Mouse (Mus musculus) kidney, adult 2 months (tissue): ENCODE results near the gene Sorcs2. TPM values are rescaled to one million over a fixed set of nuclear protein-coding genes. Genes with fewer than 3 reads are reported as not detected.

Source experiments
- DNase-seq: peaks from one replicate; pipeline ENCODE4 v3.0.0; 2021
- H3K27ac ChIP-seq: fragments of 200-500 bp; 2 replicates; pipeline ENCODE4 v1.5.1; 2012; ENCODE audit warnings: low read depth, low read length, control low read depth, inconsistent platforms; ENCODE audit not compliant: insufficient read depth
- H3K27me3 ChIP-seq: fragments of 200-500 bp; replicated peaks from 2 replicates; pipeline ENCODE4 v1.6.1; 2012; ENCODE audit warnings: mild to moderate bottlenecking, moderate library complexity, low read length, inconsistent platforms; ENCODE audit not compliant: control insufficient read depth, insufficient read depth
- H3K36me3 ChIP-seq: fragments of 200-500 bp; 2 replicates; pipeline ENCODE4 v1.6.1; 2012; ENCODE audit warnings: mild to moderate bottlenecking, moderate library complexity, low read length, inconsistent platforms; ENCODE audit not compliant: control insufficient read depth, insufficient read depth
- H3K4me1 ChIP-seq: fragments of 200-500 bp; 2 replicates; pipeline ENCODE4 v1.6.1; 2011; ENCODE audit warnings: low read length; ENCODE audit not compliant: control insufficient read depth, insufficient read depth
- H3K4me3 ChIP-seq: fragments of 200-500 bp; 2 replicates; pipeline ENCODE4 v1.5.1; 2011; ENCODE audit warnings: mild to moderate bottlenecking, low read depth, low read length, control low read depth; ENCODE audit not compliant: insufficient read depth
- CTCF ChIP-seq: fragments of 200-500 bp; conservative IDR thresholded peaks from 2 replicates; pipeline ENCODE4 v1.5.1; 2011; ENCODE audit warnings: low read depth, mild to moderate bottlenecking, control low read depth, low read length, moderate library complexity, mixed read lengths; ENCODE audit not compliant: insufficient read depth, insufficient read length
- POLR2A ChIP-seq: fragments of 200-500 bp; IDR thresholded peaks from one replicate; pipeline ENCODE4 v1.6.1; 2011; ENCODE audit warnings: low read depth, low read length, control low read depth
- WGBS: fragments of 180-500 bp; shearing (Covaris S2); methylation state at CpG from one replicate; pipeline ENCODE4 v1.1.7; 2018; 5-methylcytosine and 5-hydroxymethylcytosine counted together
- polyA plus RNA-seq: library from polyadenylated mRNA; depleted of rRNA; stranded (reverse); fragments of >200 nt; gene quantifications from 2 replicates; pipeline ENCODE4 v1.2.3, GENCODE M21; 2012

Gene Sorcs2
- polyA plus RNA-seq, 1 experiment, result 1.9 TPM

DNA sequence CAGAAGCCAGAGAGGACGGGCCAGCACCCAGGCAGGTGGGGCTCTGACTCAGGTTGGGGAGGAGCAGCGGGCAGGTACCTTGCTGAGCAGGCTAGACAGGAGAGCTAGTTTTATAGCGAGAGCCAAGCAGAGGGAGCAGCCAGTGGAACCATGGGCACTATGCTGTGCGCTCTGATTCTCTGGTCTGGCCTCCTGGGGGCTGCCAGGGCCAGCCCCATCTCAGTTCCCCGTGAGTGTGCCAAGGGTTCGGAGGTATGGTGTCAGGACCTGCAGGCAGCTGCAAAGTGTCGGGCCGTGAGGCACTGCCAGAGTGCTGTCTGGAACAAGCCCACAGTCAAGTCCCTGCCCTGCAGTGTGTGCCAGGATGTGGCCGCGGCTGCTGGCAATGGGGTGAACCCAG, 194.0 kb downstream of the Sorcs2 start, which contains the start of gene Psapl1:
Psapl1 (plus strand) TSS at position 106 of the 400 bp plus-strand sequence.
- Histone ChIP-seq H3K4me3 (no peak within 1 kb of the TSS), H3K36me3 (no peaks in the 10 kb centered on the region), H3K27me3 (no peaks in the 10 kb centered on the region), H3K27ac (no peak within 1 kb of the TSS), H3K4me1 (no peaks in the 10 kb centered on the region)
- no peak for TF ChIP-seq CTCF
- no peak for TF ChIP-seq POLR2A
- WGBS, result 78% methylated on average over 10 of the region's 10 CpGs
- DNase-seq, result no peak

- 88% methylated on average over 5 of the region's 5 CpGs for WGBS
- Histone ChIP-seq H3K4me3 (no peak overlapping the region), H3K36me3 (no peaks in the 10 kb centered on the region), H3K4me1 (no peaks in the 10 kb centered on the region), H3K27ac (no peak overlapping the region), H3K27me3 (no peaks in the 10 kb centered on the region)
- DNase-seq, result no peak
- no peak for TF ChIP-seq CTCF
- TF ChIP-seq POLR2A, result no peak
These were observed 194.5 kb downstream of the Sorcs2 start for GRCm38 (mm10) chr5:36203421-36203820.

- no peak for TF ChIP-seq CTCF
- no peak for TF ChIP-seq POLR2A
- no peak overlapping the region for H3K27ac ChIP-seq
- WGBS, result 90% methylated on average over 5 of the region's 5 CpGs
- no peaks in the 10 kb centered on the region for H3K4me1 ChIP-seq
- no peak for DNase-seq
- H3K27me3 ChIP-seq, result no peaks in the 10 kb centered on the region
- H3K36me3 ChIP-seq, result no peaks in the 10 kb centered on the region
- no peak overlapping the region for H3K4me3 ChIP-seq
These were observed 195.2 kb downstream of the Sorcs2 start for GRCm38 (mm10) chr5:36202781-36203180.

DNA sequence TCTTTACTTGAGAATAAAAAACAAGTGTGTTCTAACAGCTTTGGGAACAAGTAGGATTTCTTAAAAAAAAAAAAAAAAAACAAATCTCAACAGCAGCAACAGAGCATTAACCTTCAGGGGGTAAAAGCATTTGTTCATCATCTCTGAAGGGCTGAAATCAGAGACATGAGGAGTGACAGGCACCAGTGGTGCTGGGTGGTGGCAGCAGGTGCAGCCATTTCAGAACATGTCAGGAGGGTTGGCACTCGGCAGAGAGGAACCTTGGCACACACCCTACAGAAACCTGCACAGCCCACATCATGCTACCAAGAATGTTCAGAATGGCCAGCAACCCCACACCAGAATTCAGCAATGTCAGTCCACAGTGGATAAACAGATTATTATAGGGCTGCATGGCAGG, 198.4 kb downstream of the Sorcs2 start:
- no peak for TF ChIP-seq POLR2A
- no peak for TF ChIP-seq CTCF
- no peak overlapping the region for H3K27ac ChIP-seq
- 72% methylated on average over 1 of the region's 1 CpGs for WGBS
- no peaks in the 10 kb centered on the region for H3K4me1 ChIP-seq
- no peak for DNase-seq
- no peaks in the 10 kb centered on the region for H3K36me3 ChIP-seq
- no peak overlapping the region for H3K4me3 ChIP-seq
- no peaks in the 10 kb centered on the region for H3K27me3 ChIP-seq

DNA sequence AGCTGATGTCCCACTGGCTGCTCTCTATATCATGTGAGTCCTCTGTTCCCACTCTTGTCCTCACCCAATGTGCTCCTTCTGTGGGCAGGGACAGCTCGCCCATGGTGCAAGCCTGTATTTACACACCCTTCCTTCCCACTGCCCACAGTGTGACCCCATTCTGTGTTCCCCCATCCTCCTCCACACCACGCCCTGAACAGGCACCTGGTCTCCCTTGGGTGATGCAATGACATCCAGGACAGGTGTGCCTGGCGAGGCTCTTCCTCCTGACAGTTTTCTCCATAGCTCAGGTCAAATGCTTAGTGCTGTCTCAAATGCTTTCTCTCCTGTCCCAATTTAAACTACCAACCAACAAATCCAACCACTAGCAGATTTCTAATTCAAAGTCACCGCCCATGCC, 202.5 kb downstream of the Sorcs2 start:
- H3K36me3 ChIP-seq, result no peaks in the 10 kb centered on the region
- 86% methylated on average over 4 of the region's 4 CpGs for WGBS
- DNase-seq, result no peak
- H3K4me3 ChIP-seq, result no peak overlapping the region
- no peaks in the 10 kb centered on the region for H3K27me3 ChIP-seq
- no peak overlapping the region for H3K27ac ChIP-seq
- no peaks in the 10 kb centered on the region for H3K4me1 ChIP-seq
- TF ChIP-seq CTCF (no peak), POLR2A (no peak)

- H3K27me3 ChIP-seq, result no peaks in the 10 kb centered on the region
- no peak for DNase-seq
- no peak overlapping the region for H3K27ac ChIP-seq
- TF ChIP-seq CTCF, result no peak
- H3K36me3 ChIP-seq, result no peaks in the 10 kb centered on the region
- no peaks in the 10 kb centered on the region for H3K4me1 ChIP-seq
- 76% methylated on average over 4 of the region's 4 CpGs for WGBS
- H3K4me3 ChIP-seq, result no peak overlapping the region
These were observed 203.3 kb downstream of the Sorcs2 start for GRCm38 (mm10) chr5:36194631-36195030.

- Histone ChIP-seq H3K27me3 (no peaks in the 10 kb centered on the region), H3K36me3 (no peaks in the 10 kb centered on the region), H3K4me1 (no peaks in the 10 kb centered on the region), H3K27ac (no peak overlapping the region), H3K4me3 (no peak overlapping the region)
- no peak for DNase-seq
- 88% methylated on average over 2 of the region's 2 CpGs for WGBS
- TF ChIP-seq POLR2A (no peak), CTCF (no peak)
These were observed 205.3 kb downstream of the Sorcs2 start for GRCm38 (mm10) chr5:36192677-36193076.

GRCm38 (mm10) chr5:36191876-36192275, 206.1 kb downstream of the Sorcs2 start:
- peak; percentile 4 for DNase-seq
- TF ChIP-seq CTCF, result no peak
- TF ChIP-seq POLR2A, result no peak
- Histone ChIP-seq H3K27me3 (no peaks in the 10 kb centered on the region), H3K36me3 (no peaks in the 10 kb centered on the region), H3K4me1 (no peaks in the 10 kb centered on the region), H3K27ac (no peak overlapping the region), H3K4me3 (no peak overlapping the region)
- 81% methylated on average over 3 of the region's 3 CpGs for WGBS
